Mouse (Mus musculus) myocyte (in vitro differentiated cells): ENCODE results near the gene Slc26a1.

Experiments
- E2F4 ChIP-seq: IDR thresholded peaks from one replicate; pipeline ENCODE4 v1.6.1; 2011; ENCODE audit warnings: mild to moderate bottlenecking, control low read depth, moderate library complexity; ENCODE audit not compliant: insufficient read depth
- MAX ChIP-seq: IDR thresholded peaks from one replicate; pipeline ENCODE4 v1.6.1; 2011; ENCODE audit warnings: low read depth, mild to moderate bottlenecking, control low read depth
- MYOD1 ChIP-seq, 3 experiments: IDR thresholded peaks; one replicate each; pipeline ENCODE4 v1.6.1; 2011; ENCODE audit warnings: control low read depth in 2 of 3, low read depth in 2 of 3, mild to moderate bottlenecking in 2 of 3, moderate library complexity in 1 of 3; ENCODE audit not compliant: insufficient read length in 2 of 3, control insufficient read depth in 1 of 3
- POLR2A ChIP-seq: IDR thresholded peaks from one replicate; pipeline ENCODE4 v1.6.1; 2011; ENCODE audit warnings: low read depth, mild to moderate bottlenecking, control low read depth, moderate library complexity; ENCODE audit not compliant: insufficient read length
- REST ChIP-seq: IDR thresholded peaks from one replicate; pipeline ENCODE4 v1.6.1; 2011; ENCODE audit warnings: mild to moderate bottlenecking, control low read depth, moderate library complexity; ENCODE audit not compliant: insufficient read depth, insufficient read length
- TCF12 ChIP-seq: IDR thresholded peaks from one replicate; pipeline ENCODE4 v1.6.1; 2011; ENCODE audit warnings: mild to moderate bottlenecking, control low read depth; ENCODE audit not compliant: poor library complexity, insufficient read depth, severe bottlenecking
- USF1 ChIP-seq: IDR thresholded peaks from one replicate; pipeline ENCODE4 v1.6.1; 2011; ENCODE audit warnings: low read depth, mild to moderate bottlenecking, control low read depth, moderate library complexity

DNA sequence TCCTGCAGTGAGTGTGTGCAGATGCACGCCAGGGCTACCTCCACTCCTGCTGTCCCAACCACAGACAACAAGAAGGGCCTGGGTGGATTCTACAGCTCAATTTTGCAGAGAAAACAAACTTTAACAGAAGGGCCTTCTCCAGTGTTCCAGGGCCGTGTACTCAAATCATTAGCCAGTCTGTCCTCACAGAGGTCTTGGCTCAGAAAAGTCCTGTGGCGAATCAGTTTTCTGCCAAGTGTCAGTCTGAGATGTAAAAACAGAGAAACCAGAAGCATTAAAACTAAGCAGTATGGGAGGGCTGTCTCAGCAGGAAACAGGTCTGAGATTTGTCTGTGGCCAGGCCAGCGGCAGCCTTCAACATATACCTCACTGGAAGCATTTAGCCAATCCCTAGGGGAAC is 42.7 kb upstream of the Slc26a1 start:
- TF ChIP-seq POLR2A (no peak), MAX (no peak), MYOD1 (IDR thresholded peaks at IDR 0.05; ENCODE audit: control insufficient read depth in 1 of 3, insufficient read length in 2 of 3, low read depth in 2 of 3) (no peak), TCF12 (no peak), USF1 (no peak), REST (no peak), E2F4 (no peak)
